Mouse (Mus musculus): Measurements from ENCODE around the gene Pou2f1.

- TF ChIP-seq CTCF (IDR thresholded peaks at IDR 0.05; ENCODE audit: control insufficient read depth, insufficient read depth, insufficient replicate concordance, low read depth, low read length) (no peak), POLR2A (IDR thresholded peaks at IDR 0.05; ENCODE audit: control insufficient read depth, low read depth, low read length) (no peak)
Measured at GRCm38 (mm10) chr1:165861235-165861609, 141.3 kb downstream of the Pou2f1 start.
